Mouse (Mus musculus) bone marrow macrophage, adult 2 months (primary cell): ENCODE data around the gene Arid3c.

Experiments
- CTCF ChIP-seq: IDR thresholded peaks from 2 replicates; pipeline ENCODE4 v1.5.1; 2012; ENCODE audit warnings: low read depth, mild to moderate bottlenecking, low read length, moderate library complexity
- POLR2A ChIP-seq: IDR thresholded peaks from 2 replicates; pipeline ENCODE4 v1.6.1; 2012; ENCODE audit warnings: mild to moderate bottlenecking, low read depth, low read length, borderline replicate concordance

DNA sequence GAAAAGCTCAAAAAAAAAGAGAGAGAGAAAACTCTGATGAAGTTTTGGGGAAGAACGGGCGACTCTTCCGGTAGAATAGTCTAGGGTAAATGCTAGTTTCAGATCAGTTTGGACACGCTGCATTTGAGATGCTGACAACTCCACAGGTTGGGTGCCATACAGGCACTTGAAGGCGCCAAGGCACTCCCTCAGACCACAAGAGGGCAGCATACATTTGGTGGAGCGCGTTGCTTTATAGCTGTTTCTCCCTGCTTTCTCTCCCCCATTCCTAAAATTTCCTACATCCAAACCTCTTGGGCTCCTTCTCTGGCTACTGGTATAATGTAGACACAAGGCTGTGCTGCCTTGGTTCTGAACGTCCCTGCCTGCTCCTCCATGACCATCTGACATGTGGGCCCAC is 16.7 kb downstream of the Arid3c start:
- TF ChIP-seq CTCF, result peak; percentile 77
- TF ChIP-seq POLR2A, result 0 out of 2 replicates have a peak, but pooled peaks have one; percentile 13
